Mouse (Mus musculus): Measurements from ENCODE around the gene Gm6899. TPM values are rescaled to one million over a fixed set of nuclear protein-coding genes. Genes with fewer than 3 reads are reported as not detected.

Gm6899 gene
- polyA plus RNA-seq, 1 experiment from 2014 or later = not detected

DNA sequence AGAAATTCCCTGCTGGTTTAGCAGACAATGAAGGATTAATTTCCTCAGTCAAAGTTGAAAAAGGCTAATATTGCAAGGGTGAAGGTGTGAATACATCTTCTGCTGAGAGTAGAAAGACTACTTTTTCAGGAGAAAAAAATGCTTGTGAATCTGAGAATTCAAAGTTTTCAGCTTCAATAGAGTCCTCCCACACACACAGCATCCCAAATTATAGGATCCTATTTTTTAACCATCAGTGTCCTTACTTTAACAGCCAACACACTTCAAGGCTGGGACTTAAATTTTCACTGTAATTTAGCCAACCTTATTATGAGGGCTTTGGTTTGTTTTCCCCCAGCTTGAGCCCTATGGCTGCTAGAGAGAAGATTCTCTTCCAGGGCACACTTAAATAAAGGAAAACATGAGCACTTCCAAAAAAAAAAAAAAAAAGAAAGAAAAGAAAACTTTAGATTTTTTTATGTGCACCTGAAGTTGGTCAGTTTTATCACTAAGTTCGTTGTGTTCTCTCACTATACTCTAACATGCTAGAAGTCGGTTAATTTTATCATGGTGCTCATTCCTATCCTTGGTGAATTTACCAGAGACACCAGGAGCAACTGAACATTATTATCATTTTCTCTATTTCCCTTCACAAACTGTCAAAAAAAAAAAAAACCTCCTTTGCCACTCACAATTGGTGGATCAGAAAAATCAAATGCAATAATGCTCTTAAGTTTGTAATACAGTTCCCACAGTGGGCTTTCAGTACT is 25.6 kb downstream of the Gm6899 start:
- Histone ChIP-seq H3K9me3 (ENCODE audit: control insufficient read depth, low read length) (no peaks in the 10 kb centered on the region), H3K27ac (ENCODE audit: low read depth) (no peak overlapping the region), H3K36me3 (ENCODE audit: control insufficient read depth, insufficient read depth, low read length) (no peaks in the 10 kb centered on the region), H3K4me1 (replicated peaks; ENCODE audit: control insufficient read depth, insufficient read depth, low read length) (no peaks in the 10 kb centered on the region), H3K4me2 (ENCODE audit: low read length) (no peak overlapping the region), H3K4me3 (ENCODE audit: low read depth, low read length) (no peak overlapping the region), H3K9ac (ENCODE audit: low read length) (no peak overlapping the region), H3K27me3 (replicated peaks; ENCODE audit: control insufficient read depth, insufficient read depth, low read length) (no peaks in the 10 kb centered on the region)
- DNase-seq (ENCODE audit: low spot score) (no peak), ATAC-seq (replicated peaks; ENCODE audit: low FRiP score, low TSS enrichment, low read depth) (no peak)
- 90% methylated on average over 2 of the region's 2 CpGs for WGBS

DNA sequence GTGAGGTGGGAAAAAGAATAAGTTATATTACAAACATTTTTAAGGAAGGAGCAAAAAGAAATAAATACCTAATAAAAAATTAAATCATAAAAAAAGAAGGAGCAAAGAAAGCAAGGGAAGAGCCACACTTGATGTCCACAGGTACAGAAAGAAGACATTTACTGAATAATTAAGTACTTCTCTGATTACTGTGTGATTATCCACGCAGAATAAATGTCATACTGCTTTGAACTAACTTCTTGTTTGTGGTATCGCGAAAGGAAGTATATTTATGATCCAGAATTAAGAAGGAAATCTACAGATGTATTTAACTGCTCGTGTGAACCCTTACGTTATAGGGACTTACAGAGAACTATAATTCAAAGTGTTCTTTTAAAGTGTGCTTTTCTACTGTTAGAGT is 29.7 kb downstream of the Gm6899 start:
- no peak overlapping the region for H3K27ac ChIP-seq (ENCODE audit: low read depth)
- no peak overlapping the region for H3K9ac ChIP-seq (ENCODE audit: low read length)
- no peak for DNase-seq (ENCODE audit: low spot score)
- no peak for ATAC-seq (replicated peaks; ENCODE audit: low FRiP score, low TSS enrichment, low read depth)
- no peaks in the 10 kb centered on the region for H3K4me1 ChIP-seq (replicated peaks; ENCODE audit: control insufficient read depth, insufficient read depth, low read length)
- no peak overlapping the region for H3K4me2 ChIP-seq (ENCODE audit: low read length)
- WGBS = 80% methylated on average over 5 of the region's 5 CpGs
- no peaks in the 10 kb centered on the region for H3K9me3 ChIP-seq (ENCODE audit: control insufficient read depth, low read length)
- H3K4me3 ChIP-seq (ENCODE audit: low read depth, low read length) = no peak overlapping the region
- no peaks in the 10 kb centered on the region for H3K27me3 ChIP-seq (replicated peaks; ENCODE audit: control insufficient read depth, insufficient read depth, low read length)
- no peaks in the 10 kb centered on the region for H3K36me3 ChIP-seq (ENCODE audit: control insufficient read depth, insufficient read depth, low read length)

DNA sequence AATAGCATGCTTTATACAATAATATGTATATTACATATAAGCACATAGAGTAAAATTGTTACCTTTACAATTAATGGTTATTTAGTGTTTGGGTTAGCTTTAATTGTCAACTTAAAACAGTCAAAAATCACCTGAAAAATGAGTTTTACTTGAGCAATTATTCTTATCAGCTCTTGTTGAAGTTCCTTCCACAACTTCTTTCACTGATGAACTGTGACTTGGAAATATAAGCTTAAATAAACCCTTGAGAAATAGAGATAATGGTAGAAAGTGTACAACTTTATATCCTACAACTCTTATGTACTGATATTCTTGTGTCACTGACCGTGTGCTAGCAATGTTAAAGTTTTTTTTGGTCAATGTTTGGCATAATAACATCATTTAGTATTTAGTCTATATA is 43.2 kb downstream of the Gm6899 start:
- Histone ChIP-seq H3K36me3 (ENCODE audit: control insufficient read depth, insufficient read depth, low read length) (no peaks in the 10 kb centered on the region), H3K27me3 (replicated peaks; ENCODE audit: control insufficient read depth, insufficient read depth, low read length) (no peaks in the 10 kb centered on the region), H3K4me1 (replicated peaks; ENCODE audit: control insufficient read depth, insufficient read depth, low read length) (no peaks in the 10 kb centered on the region), H3K27ac (ENCODE audit: low read depth) (no peak overlapping the region), H3K9me3 (ENCODE audit: control insufficient read depth, low read length) (no peaks in the 10 kb centered on the region), H3K4me2 (ENCODE audit: low read length) (no peak overlapping the region), H3K4me3 (ENCODE audit: low read depth, low read length) (no peak overlapping the region), H3K9ac (ENCODE audit: low read length) (no peak overlapping the region)
- ATAC-seq (replicated peaks; ENCODE audit: low FRiP score, low TSS enrichment, low read depth) (no peak), DNase-seq (ENCODE audit: low spot score) (no peak)
- WGBS = 82% methylated on average over 1 of the region's 1 CpGs

DNA sequence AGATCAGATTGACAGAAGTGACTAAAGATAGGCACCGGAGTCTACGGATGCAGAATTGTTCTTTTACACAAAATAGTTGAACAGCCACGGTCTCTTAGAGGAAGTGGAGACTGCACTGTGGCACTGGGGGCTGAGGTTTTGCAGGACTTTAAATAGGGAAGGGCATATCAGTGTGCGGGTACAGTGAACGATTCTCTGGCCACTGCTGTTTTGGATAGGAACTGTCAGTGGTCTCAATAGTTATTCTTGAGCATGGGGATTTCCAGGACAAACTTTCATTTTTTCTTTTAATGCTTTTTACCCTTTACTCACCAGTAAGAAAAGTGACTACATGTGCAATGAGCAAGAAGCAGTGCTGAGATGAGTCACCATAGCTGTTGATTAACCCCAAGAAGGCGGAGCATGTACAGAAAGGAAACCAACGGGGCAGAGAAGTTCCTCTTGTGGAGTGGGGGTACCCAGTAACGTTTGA is 47.3 kb downstream of the Gm6899 start:
- no peak for DNase-seq (ENCODE audit: low spot score)
- no peaks in the 10 kb centered on the region for H3K9me3 ChIP-seq (ENCODE audit: control insufficient read depth, low read length)
- H3K27me3 ChIP-seq (replicated peaks; ENCODE audit: control insufficient read depth, insufficient read depth, low read length) = no peaks in the 10 kb centered on the region
- H3K4me3 ChIP-seq (ENCODE audit: low read depth, low read length) = no peak overlapping the region
- 71% methylated on average over 8 of the region's 8 CpGs for WGBS
- H3K4me2 ChIP-seq (ENCODE audit: low read length) = no peak overlapping the region
- H3K36me3 ChIP-seq (ENCODE audit: control insufficient read depth, insufficient read depth, low read length) = no peaks in the 10 kb centered on the region
- H3K9ac ChIP-seq (ENCODE audit: low read length) = no peak overlapping the region
- no peak overlapping the region for H3K27ac ChIP-seq (ENCODE audit: low read depth)
- ATAC-seq (replicated peaks; ENCODE audit: low FRiP score, low TSS enrichment, low read depth) = no peak
- H3K4me1 ChIP-seq (replicated peaks; ENCODE audit: control insufficient read depth, insufficient read depth, low read length) = no peaks in the 10 kb centered on the region

DNA sequence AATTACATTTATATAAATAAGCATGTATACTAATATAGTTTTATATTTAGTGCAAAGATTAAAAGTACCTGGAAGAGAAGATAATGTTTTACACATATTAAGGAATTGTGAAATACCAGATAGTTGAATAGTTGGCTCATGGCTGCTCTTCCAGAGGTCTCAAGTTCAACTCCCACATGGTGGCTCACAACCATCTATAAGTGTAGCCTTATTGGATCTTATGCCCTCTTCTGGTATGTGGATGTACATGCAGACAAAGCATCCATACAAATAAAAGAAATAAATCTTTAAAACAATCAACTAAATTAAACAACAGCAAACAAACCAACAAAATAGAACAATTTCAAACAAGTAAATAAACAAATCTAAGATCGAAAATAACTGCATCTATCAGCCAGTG is 49.1 kb downstream of the Gm6899 start:
- no peaks in the 10 kb centered on the region for H3K4me1 ChIP-seq (replicated peaks; ENCODE audit: control insufficient read depth, insufficient read depth, low read length)
- H3K27me3 ChIP-seq (replicated peaks; ENCODE audit: control insufficient read depth, insufficient read depth, low read length) = no peaks in the 10 kb centered on the region
- no peak overlapping the region for H3K27ac ChIP-seq (ENCODE audit: low read depth)
- DNase-seq (ENCODE audit: low spot score) (no peak), ATAC-seq (replicated peaks; ENCODE audit: low FRiP score, low TSS enrichment, low read depth) (no peak)
- H3K4me3 ChIP-seq (ENCODE audit: low read depth, low read length) = no peak overlapping the region
- no peak overlapping the region for H3K9ac ChIP-seq (ENCODE audit: low read length)
- H3K9me3 ChIP-seq (ENCODE audit: control insufficient read depth, low read length) = no peaks in the 10 kb centered on the region
- H3K4me2 ChIP-seq (ENCODE audit: low read length) = no peak overlapping the region
- no peaks in the 10 kb centered on the region for H3K36me3 ChIP-seq (ENCODE audit: control insufficient read depth, insufficient read depth, low read length)
- WGBS = 81% methylated on average over 1 of the region's 1 CpGs

Other genes starting within 250 kb of the Gm6899 start
- 28.1 and 29.0 TPM in 2 replicates for gene Fancl, start 207.1 kb upstream of the Gm6899 start, polyA plus RNA-seq (2014; fragmentation: Nextera tagmentation; extraction: Ambion mirVana)
- 26.2 and 26.3 TPM in 2 replicates for gene Vrk2, start 758 bp downstream of the Gm6899 start, polyA plus RNA-seq (2014; fragmentation: Nextera tagmentation; extraction: Ambion mirVana)